Mouse (Mus musculus): ENCODE measurements around the gene Ehd1. TPM values are rescaled to one million over a fixed set of nuclear protein-coding genes. Genes with fewer than 3 reads are reported as not detected.

The Ehd1 gene
- polyA plus RNA-seq, 1 experiment from 2014 or later = 72.6 TPM

DNA sequence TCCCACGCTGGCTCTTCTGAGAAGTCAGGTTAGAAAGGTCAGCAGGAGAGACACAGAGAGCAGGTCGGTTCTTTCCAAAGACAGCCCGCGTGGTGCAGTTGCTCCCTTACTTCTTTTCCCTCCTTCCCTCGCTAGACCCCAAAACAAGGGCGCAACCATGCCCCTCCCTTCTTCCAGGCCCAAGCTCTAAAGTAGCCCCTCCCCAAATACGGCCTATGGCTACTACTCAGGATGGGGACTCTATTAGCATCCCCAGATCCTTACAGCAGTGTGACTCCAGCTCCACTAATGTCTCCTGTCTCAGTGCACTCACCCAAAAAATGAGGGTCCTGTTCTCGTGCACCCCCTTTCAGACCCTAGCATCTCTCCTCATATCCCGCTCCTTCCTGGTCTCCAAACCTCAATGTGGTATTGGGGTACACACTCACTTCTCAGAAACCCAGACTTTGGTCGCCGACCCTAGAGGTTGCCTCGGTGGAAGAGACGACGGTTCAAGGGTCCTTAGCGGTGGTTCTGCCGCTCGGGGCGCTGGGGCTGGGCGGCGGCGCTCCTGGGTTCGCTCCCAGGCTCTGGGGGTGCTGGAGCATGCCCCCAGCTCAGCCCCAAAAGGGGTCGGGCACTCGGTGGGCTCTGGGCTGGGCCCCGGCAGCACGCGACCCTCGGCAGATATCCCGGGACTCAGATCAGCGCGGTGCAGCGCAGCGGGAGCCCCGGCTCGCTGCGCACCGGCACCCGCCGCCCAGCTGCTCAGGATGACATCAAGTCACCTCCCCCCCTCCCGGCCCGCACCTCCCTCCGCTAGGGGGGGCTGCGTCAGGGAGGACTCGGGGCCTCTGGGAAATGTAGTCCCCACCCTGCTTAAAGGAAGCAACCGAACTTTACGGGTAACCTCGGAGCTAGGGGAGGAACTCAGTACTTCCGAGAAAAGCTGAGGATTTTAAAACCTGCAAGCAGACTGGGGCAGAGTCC, 41.2 kb upstream of the Ehd1 start, which contains the start of gene Ppp2r5b:
TSS of gene Ppp2r5b (minus strand) at position 789 of the 969 bp plus-strand sequence.
- Histone ChIP-seq H3K4me3 (ENCODE audit: low read depth, low read length) (peak within 1 kb of the TSS; percentile 67), H3K36me3 (ENCODE audit: control insufficient read depth, insufficient read depth, low read length) (no peaks in the 10 kb centered on the region; the same call in 1 of the 2 replicates), H3K9ac (ENCODE audit: low read length) (peak within 1 kb of the TSS; percentile 61), H3K9me3 (ENCODE audit: control insufficient read depth, low read length) (no peaks in the 10 kb centered on the region), H3K4me2 (ENCODE audit: low read depth, low read length, severe bottlenecking) (peak within 1 kb of the TSS; percentile 66), H3K27me3 (ENCODE audit: control insufficient read depth, insufficient read depth, low read length) (no peaks in the 10 kb centered on the region), H3K27ac (ENCODE audit: low read depth, low read length) (peak within 1 kb of the TSS; percentile 76), H3K4me1 (replicated peaks; ENCODE audit: control insufficient read depth, insufficient read depth, low read length) (peaks cover 7% of the 10 kb centered on the region; the same call in 1 of the 2 replicates)
- DNase-seq (ENCODE audit: low spot score) (peak; percentile 95), ATAC-seq (replicated peaks; ENCODE audit: low FRiP score) (peak; percentile 92)
- WGBS = 2% methylated on average over 48 of the region's 48 CpGs

DNA sequence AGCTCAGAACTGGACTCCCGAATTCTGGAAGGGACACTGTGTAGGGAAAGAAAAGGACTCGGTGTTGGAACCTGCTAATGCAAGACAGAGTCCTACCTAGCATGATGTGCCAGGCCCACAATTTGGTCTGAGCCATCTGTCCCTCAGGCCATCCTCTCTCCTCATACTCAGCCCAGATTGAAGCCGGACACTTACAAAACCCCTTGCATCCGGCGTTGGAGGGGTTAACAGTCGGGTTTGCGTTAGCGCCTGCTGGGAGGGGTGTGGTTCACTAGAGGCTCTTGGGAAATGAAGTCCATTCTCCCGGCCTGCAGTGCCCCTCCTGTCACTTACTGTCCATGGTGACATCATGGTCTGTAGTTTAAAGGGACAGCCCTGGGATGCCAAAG, 40.5 kb upstream of the Ehd1 start:
- H3K4me3 ChIP-seq (ENCODE audit: low read depth, low read length) = peak overlapping the region; percentile 67
- peak; percentile 88 for ATAC-seq (replicated peaks; ENCODE audit: low FRiP score)
- no peaks in the 10 kb centered on the region for H3K27me3 ChIP-seq (ENCODE audit: control insufficient read depth, insufficient read depth, low read length)
- no peaks in the 10 kb centered on the region for H3K9me3 ChIP-seq (ENCODE audit: control insufficient read depth, low read length)
- 0% methylated on average over 9 of the region's 9 CpGs for WGBS
- peak overlapping the region; percentile 66 for H3K4me2 ChIP-seq (ENCODE audit: low read depth, low read length, severe bottlenecking)
- H3K27ac ChIP-seq (ENCODE audit: low read depth, low read length) = peak overlapping the region; percentile 76
- no peaks in the 10 kb centered on the region; the same call in 1 of the 2 replicates for H3K36me3 ChIP-seq (ENCODE audit: control insufficient read depth, insufficient read depth, low read length)
- H3K9ac ChIP-seq (ENCODE audit: low read length) = peak overlapping the region; percentile 61
- DNase-seq (ENCODE audit: low spot score) = peak; percentile 92
- peaks cover 7% of the 10 kb centered on the region; the same call in 1 of the 2 replicates for H3K4me1 ChIP-seq (replicated peaks; ENCODE audit: control insufficient read depth, insufficient read depth, low read length)

DNA sequence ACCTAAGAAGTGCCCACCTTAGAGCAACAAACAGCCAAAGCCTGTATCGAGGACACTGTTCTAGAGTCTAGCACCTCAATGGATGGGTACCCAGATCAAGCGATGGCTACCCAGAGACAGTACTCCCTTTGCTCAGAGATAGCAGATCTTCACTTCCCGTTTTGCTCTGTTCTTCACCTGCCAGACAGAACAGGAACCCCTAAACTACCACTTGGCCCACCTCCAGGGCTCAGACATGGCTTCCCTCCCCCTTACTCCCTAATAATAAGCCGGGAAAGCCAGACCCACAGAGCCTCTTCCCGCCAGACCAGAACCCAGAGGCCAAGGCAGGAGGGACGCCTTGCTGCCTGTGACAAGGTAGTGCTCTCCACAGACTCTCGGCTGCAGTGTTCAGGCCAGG, 39.7 kb upstream of the Ehd1 start:
- no peaks in the 10 kb centered on the region for H3K27me3 ChIP-seq (ENCODE audit: control insufficient read depth, insufficient read depth, low read length)
- H3K27ac ChIP-seq (ENCODE audit: low read depth, low read length) = no peak overlapping the region
- peaks cover 7% of the 10 kb centered on the region; the same call in 1 of the 2 replicates for H3K4me1 ChIP-seq (replicated peaks; ENCODE audit: control insufficient read depth, insufficient read depth, low read length)
- 72% methylated on average over 7 of the region's 7 CpGs for WGBS
- H3K4me3 ChIP-seq (ENCODE audit: low read depth, low read length) = no peak overlapping the region
- H3K9ac ChIP-seq (ENCODE audit: low read length) = no peak overlapping the region
- H3K4me2 ChIP-seq (ENCODE audit: low read depth, low read length, severe bottlenecking) = no peak overlapping the region
- H3K36me3 ChIP-seq (ENCODE audit: control insufficient read depth, insufficient read depth, low read length) = no peaks in the 10 kb centered on the region
- DNase-seq (ENCODE audit: low spot score) (no peak), ATAC-seq (replicated peaks; ENCODE audit: low FRiP score) (no peak)
- no peaks in the 10 kb centered on the region for H3K9me3 ChIP-seq (ENCODE audit: control insufficient read depth, low read length)

DNA sequence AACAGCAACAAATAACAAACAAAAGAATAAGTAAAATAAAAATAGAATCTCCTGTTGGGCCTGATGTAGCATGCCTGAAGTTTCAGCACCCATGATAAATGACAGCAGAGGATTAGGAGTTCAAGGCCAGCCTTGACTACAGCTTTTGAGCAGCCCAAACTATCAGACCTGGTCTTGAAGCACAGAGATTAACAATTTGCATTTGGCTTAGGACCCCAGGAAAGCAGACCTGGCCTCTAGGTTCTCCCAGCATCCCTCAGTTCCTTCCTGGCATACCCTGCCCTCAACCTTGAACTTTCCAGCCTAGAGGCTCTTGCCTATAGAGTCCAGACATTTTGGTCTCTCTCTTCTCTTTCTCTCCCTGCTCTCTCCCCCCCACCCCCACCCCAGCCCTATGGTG, 37.8 kb upstream of the Ehd1 start:
- Histone ChIP-seq H3K9me3 (ENCODE audit: control insufficient read depth, low read length) (no peaks in the 10 kb centered on the region), H3K27ac (ENCODE audit: low read depth, low read length) (no peak overlapping the region), H3K36me3 (ENCODE audit: control insufficient read depth, insufficient read depth, low read length) (no peaks in the 10 kb centered on the region), H3K9ac (ENCODE audit: low read length) (no peak overlapping the region), H3K4me2 (ENCODE audit: low read depth, low read length, severe bottlenecking) (no peak overlapping the region), H3K4me1 (replicated peaks; ENCODE audit: control insufficient read depth, insufficient read depth, low read length) (peaks cover 11% of the 10 kb centered on the region; the same call in 1 of the 2 replicates), H3K27me3 (ENCODE audit: control insufficient read depth, insufficient read depth, low read length) (no peaks in the 10 kb centered on the region), H3K4me3 (ENCODE audit: low read depth, low read length) (no peak overlapping the region)
- ATAC-seq (replicated peaks; ENCODE audit: low FRiP score) (no peak), DNase-seq (ENCODE audit: low spot score) (no peak)

DNA sequence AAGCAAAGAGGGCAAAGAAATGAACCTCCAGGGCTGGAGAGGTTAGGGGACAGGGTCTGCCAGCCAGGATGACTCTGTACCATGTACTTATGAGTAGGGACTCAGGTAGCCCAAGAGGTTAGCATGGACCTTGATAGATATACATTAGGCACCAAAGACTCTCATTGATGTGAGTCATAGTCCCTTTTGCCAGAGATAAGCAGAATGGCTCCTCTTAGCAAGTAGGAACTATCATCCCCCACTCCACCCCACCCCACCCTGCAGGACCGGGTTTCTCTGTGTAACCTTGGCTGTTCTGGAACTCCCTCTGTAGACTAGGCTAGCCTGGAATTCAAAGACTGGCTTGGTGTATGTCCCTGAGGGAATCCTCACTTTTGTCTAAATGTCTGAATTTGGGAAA, 36.4 kb upstream of the Ehd1 start:
- Histone ChIP-seq H3K9me3 (ENCODE audit: control insufficient read depth, low read length) (no peaks in the 10 kb centered on the region), H3K36me3 (ENCODE audit: control insufficient read depth, insufficient read depth, low read length) (no peaks in the 10 kb centered on the region; the same call in 1 of the 2 replicates), H3K27ac (ENCODE audit: low read depth, low read length) (no peak overlapping the region), H3K4me2 (ENCODE audit: low read depth, low read length, severe bottlenecking) (no peak overlapping the region), H3K4me1 (replicated peaks; ENCODE audit: control insufficient read depth, insufficient read depth, low read length) (peaks cover 6% of the 10 kb centered on the region; the same call in 1 of the 2 replicates), H3K4me3 (ENCODE audit: low read depth, low read length) (no peak overlapping the region), H3K9ac (ENCODE audit: low read length) (no peak overlapping the region), H3K27me3 (ENCODE audit: control insufficient read depth, insufficient read depth, low read length) (no peaks in the 10 kb centered on the region)
- WGBS = 88% methylated on average over 1 of the region's 1 CpGs
- DNase-seq (ENCODE audit: low spot score) (no peak), ATAC-seq (replicated peaks; ENCODE audit: low FRiP score) (no peak)

DNA sequence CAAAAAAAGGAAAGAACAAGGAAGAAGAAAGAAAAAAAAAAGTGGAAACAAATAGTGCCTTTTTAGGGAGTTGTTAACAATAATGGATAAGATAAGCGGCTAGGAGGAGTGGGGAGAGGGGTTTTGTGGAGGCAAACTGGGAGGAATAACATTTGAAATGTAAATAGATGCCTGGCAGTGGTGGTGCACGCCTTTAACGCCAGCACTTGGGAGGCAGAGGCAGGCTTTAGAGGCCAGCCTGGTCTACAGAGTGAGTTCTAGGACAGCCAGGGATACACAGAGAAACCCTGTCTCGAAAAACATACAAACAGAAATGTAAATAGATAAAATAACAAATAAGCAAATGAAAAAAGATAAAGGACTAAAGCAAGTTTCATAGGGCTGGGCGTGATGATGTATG, 35.8 kb upstream of the Ehd1 start:
- peak overlapping the region; percentile 32; the same call in 1 of the 2 replicates for H3K4me2 ChIP-seq (ENCODE audit: low read depth, low read length, severe bottlenecking)

DNA sequence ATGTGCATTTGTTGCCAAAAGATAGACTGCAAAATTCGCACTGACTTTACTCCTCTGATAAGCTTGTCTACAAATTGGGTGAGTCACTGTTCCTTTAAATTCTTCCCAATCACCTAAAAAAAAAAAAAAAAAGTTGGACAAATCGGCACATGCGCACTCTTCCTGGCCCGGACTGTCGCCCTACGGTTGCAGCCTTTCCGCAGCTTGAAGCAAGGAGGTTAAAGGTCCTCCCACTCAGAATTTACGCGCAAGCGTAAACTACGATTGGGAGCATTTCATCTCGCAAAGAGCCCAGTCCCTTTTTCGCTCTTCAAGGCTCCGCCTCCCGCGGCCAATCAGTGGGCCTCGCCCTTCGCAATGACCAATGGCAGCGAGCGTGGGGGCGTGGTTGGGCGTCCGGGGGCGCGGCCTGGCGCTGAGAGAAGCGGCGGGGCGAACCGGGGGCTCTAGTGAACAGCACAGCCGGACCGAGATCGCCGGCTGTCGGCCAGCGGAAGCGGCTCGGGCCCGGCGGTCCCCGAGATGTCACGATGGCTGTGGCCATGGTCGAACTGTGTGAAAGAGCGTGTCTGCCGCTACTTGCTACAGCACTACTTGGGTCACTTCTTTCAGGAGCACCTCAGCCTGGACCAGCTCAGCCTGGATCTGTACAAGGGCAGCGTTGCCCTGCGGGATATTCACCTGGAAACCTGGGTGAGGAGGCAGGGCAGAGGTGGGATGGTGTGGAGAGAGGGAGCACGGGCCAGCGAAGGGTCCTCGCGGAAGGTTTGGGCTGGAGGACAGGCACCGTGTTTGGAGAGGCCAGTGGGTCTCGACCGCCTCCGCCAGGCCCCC, 35.0 kb upstream of the Ehd1 start, which contains the start of gene Atg2a:
TSS of gene Atg2a (plus strand) at position 395 of the 834 bp plus-strand sequence.
- under 1% methylated on average over 55 of the region's 55 CpGs for WGBS
- H3K27ac ChIP-seq (ENCODE audit: low read depth, low read length) = peak within 1 kb of the TSS; percentile 50
- H3K9me3 ChIP-seq (ENCODE audit: control insufficient read depth, low read length) = no peaks in the 10 kb centered on the region
- no peaks in the 10 kb centered on the region for H3K27me3 ChIP-seq (ENCODE audit: control insufficient read depth, insufficient read depth, low read length)
- ATAC-seq (replicated peaks; ENCODE audit: low FRiP score) (peak; percentile 93), DNase-seq (ENCODE audit: low spot score) (peak; percentile 98)
- H3K4me1 ChIP-seq (replicated peaks; ENCODE audit: control insufficient read depth, insufficient read depth, low read length) = peaks cover 4% of the 10 kb centered on the region; the same call in 1 of the 2 replicates
- peak within 1 kb of the TSS; percentile 92 for H3K4me2 ChIP-seq (ENCODE audit: low read depth, low read length, severe bottlenecking)
- peak within 1 kb of the TSS; percentile 90 for H3K9ac ChIP-seq (ENCODE audit: low read length)
- H3K36me3 ChIP-seq (ENCODE audit: control insufficient read depth, insufficient read depth, low read length) = no peaks in the 10 kb centered on the region; the same call in 1 of the 2 replicates
- H3K4me3 ChIP-seq (ENCODE audit: low read depth, low read length) = peak within 1 kb of the TSS; percentile 85

More for the DNA sequence above, 35.8 kb upstream of the Ehd1 start:
- peak overlapping the region; percentile 50 for H3K27ac ChIP-seq (ENCODE audit: low read depth, low read length)
- H3K4me1 ChIP-seq (replicated peaks; ENCODE audit: control insufficient read depth, insufficient read depth, low read length) = peaks cover 6% of the 10 kb centered on the region; the same call in 1 of the 2 replicates
- no peaks in the 10 kb centered on the region for H3K9me3 ChIP-seq (ENCODE audit: control insufficient read depth, low read length)
- H3K36me3 ChIP-seq (ENCODE audit: control insufficient read depth, insufficient read depth, low read length) = no peaks in the 10 kb centered on the region; the same call in 1 of the 2 replicates
- H3K27me3 ChIP-seq (ENCODE audit: control insufficient read depth, insufficient read depth, low read length) = no peaks in the 10 kb centered on the region
- ATAC-seq (replicated peaks; ENCODE audit: low FRiP score) (no peak), DNase-seq (ENCODE audit: low spot score) (no peak)
- no peak overlapping the region; the same call in 1 of the 2 replicates for H3K9ac ChIP-seq (ENCODE audit: low read length)
- H3K4me3 ChIP-seq (ENCODE audit: low read depth, low read length) = no peak overlapping the region; the same call in 1 of the 2 replicates
- WGBS = 37% methylated on average over 5 of the region's 5 CpGs

DNA sequence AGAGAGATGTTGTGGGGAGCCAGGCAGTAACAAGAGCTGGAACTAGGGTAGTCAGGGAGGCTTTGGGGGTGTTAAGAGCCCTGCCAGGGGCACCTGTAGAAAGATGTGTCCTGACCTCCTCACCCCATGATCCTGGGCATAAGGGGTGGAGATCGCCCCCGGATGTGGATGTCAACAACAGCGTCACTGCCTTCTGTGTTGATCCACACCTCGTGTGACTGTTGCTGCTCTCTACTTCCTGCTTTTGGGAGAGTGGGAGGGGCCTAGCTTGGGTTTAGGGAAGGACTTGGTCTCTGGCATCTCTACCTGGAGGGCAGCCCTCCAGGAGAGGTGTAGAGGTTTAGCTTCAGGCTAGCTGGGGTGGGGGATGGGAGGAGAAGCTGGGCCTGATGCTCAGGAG, 34.2 kb upstream of the Ehd1 start:
- Histone ChIP-seq H3K4me3 (ENCODE audit: low read depth, low read length) (peak overlapping the region; percentile 85), H3K4me2 (ENCODE audit: low read depth, low read length, severe bottlenecking) (peak overlapping the region; percentile 92), H3K9me3 (ENCODE audit: control insufficient read depth, low read length) (no peaks in the 10 kb centered on the region), H3K9ac (ENCODE audit: low read length) (peak overlapping the region; percentile 90), H3K36me3 (ENCODE audit: control insufficient read depth, insufficient read depth, low read length) (no peaks in the 10 kb centered on the region; the same call in 1 of the 2 replicates), H3K27me3 (ENCODE audit: control insufficient read depth, insufficient read depth, low read length) (no peaks in the 10 kb centered on the region), H3K4me1 (replicated peaks; ENCODE audit: control insufficient read depth, insufficient read depth, low read length) (peaks cover 3% of the 10 kb centered on the region; the same call in 1 of the 2 replicates), H3K27ac (ENCODE audit: low read depth, low read length) (no peak overlapping the region)
- whole genome bisulfite sequencing = 0% methylated on average over 4 of the region's 4 CpGs
- DNase-seq (ENCODE audit: low spot score) (no peak), ATAC-seq (replicated peaks; ENCODE audit: low FRiP score) (0 out of 2 replicates have a peak, but pooled peaks have one; percentile 0)

Measured in forebrain, embryonic 11.5 days (tissue).